In genomic region chr8:83520432-83520831, GRCm38 (mm10) we compare ENCODE assay signal across 34 mouse cellular contexts. TPM values are rescaled to one million over a fixed set of nuclear protein-coding genes. Genes with fewer than 3 reads are reported as not detected.
DNase-seq lines count a peak whose midpoint lies in the region; ATAC-seq and TF ChIP-seq lines count a peak whose summit lies in the region.
"Had no signal": no experiment of that assay in that cellular context is flagged by ENCODE, and none has a peak within 500 bp of the region (broad histone marks: within the 10 kb centered on the region; RNA-seq: fewer than 3 reads in every experiment).

No protein-coding gene starts in this region.

- TF ChIP-seq CTCF in lung, embryonic 14.5 days (IDR thresholded peaks at IDR 0.05; ENCODE audit: low read depth): no peak

- H3K9me3 ChIP-seq in lung, embryonic 14.5 days (ENCODE audit: low read depth, low read length): no peaks in the 10 kb centered on the region
- H3K9me3 ChIP-seq in lung, embryonic 16.5 days (ENCODE audit: control insufficient read depth, low read length): peaks cover 3% of the 10 kb centered on the region
- H3K9me3 ChIP-seq: forebrain, embryonic 15.5 days; heart, embryonic 15.5 days had no signal

- H3K4me1 ChIP-seq in lung, embryonic 14.5 days (ENCODE audit: insufficient read depth): no peaks in the 10 kb centered on the region
- no peaks in the 10 kb centered on the region for H3K4me1 ChIP-seq in lung, embryonic 16.5 days (replicated peaks; ENCODE audit: control insufficient read depth, insufficient read depth, low read length)
- H3K4me1 ChIP-seq: embryonic facial prominence, embryonic 10.5 days; embryonic facial prominence, embryonic 13.5 days; forebrain, embryonic 12.5 days; forebrain, embryonic 15.5 days; heart, embryonic 12.5 days; heart, embryonic 15.5 days; hindbrain, embryonic 10.5 days; hindbrain, embryonic 13.5 days had no signal

- no peak overlapping the region for H3K4me3 ChIP-seq in lung, embryonic 14.5 days (ENCODE audit: low read depth, low read length)
- H3K4me3 ChIP-seq in lung, embryonic 16.5 days (ENCODE audit: low read length): no peak overlapping the region
- H3K4me3 ChIP-seq: embryonic facial prominence, embryonic 10.5 days; embryonic facial prominence, embryonic 13.5 days; erythroblast, embryonic 14.5 days; forebrain, embryonic 12.5 days; forebrain, embryonic 15.5 days; heart, embryonic 12.5 days; heart, embryonic 15.5 days; hindbrain, embryonic 10.5 days; hindbrain, embryonic 13.5 days had no signal

- 45% methylated on average over 3 of the region's 3 CpGs for WGBS in lung, embryonic 14.5 days
- 25% methylated on average over 3 of the region's 3 CpGs for WGBS in lung, embryonic 16.5 days

- no peak overlapping the region for H3K4me2 ChIP-seq in lung, embryonic 14.5 days
- no peak overlapping the region for H3K4me2 ChIP-seq in lung, embryonic 16.5 days (ENCODE audit: low read depth, low read length)
- H3K4me2 ChIP-seq: embryonic facial prominence, embryonic 13.5 days; forebrain, embryonic 12.5 days; forebrain, embryonic 15.5 days; heart, embryonic 12.5 days; heart, embryonic 15.5 days; hindbrain, embryonic 13.5 days had no signal

- H3K9ac ChIP-seq in lung, embryonic 14.5 days: no peak overlapping the region
- H3K9ac ChIP-seq in lung, embryonic 16.5 days (ENCODE audit: low read length): no peak overlapping the region
- H3K9ac ChIP-seq: embryonic facial prominence, embryonic 13.5 days; forebrain, embryonic 12.5 days; forebrain, embryonic 15.5 days; heart, embryonic 12.5 days; heart, embryonic 15.5 days; hindbrain, embryonic 13.5 days had no signal

- DNase-seq in lung, embryonic 14.5 days: peak; percentile 72
- DNase-seq in lung, adult 18-20 months: no peak
- DNase-seq in lung, postnatal 14 days: peak; percentile 9
- DNase-seq in lung, postnatal 4 days: peak; percentile 41 to 45
- DNase-seq in urinary bladder, postnatal 36 days (ENCODE audit: low spot score in 2 of 2): no peak
- no peak for DNase-seq in left cerebral cortex, adult 8-10 months (ENCODE audit: low spot score in 2 of 2)
- DNase-seq: adrenal gland, adult 8-10 months; adrenal gland, postnatal 25 days; B cell, adult 2 months; cerebellum, adult 11-12 months; cerebellum, adult 8-10 months; cerebellum, postnatal 10 days; cerebellum, postnatal 36 days; embryo, embryonic 11 days; gastrocnemius, postnatal 10 days; gastrocnemius, postnatal 36 days; heart, adult 18-20 months; heart, postnatal 10 days; heart, postnatal 36 days had no signal

- ATAC-seq in lung, embryonic 14.5 days (ENCODE audit: insufficient read depth): peak; percentile 91
- peak; percentile 88 for ATAC-seq in lung, embryonic 16.5 days (ENCODE audit: low read depth)
- no peak for ATAC-seq in granulocyte monocyte progenitor cell, adult 5-6 weeks (replicated peaks; ENCODE audit: poor library complexity, severe bottlenecking)
- ATAC-seq: forebrain, embryonic 15.5 days; hindbrain, embryonic 16.5 days had no signal

- no peak overlapping the region for H3K27ac ChIP-seq in lung, embryonic 14.5 days (ENCODE audit: low read depth)
- H3K27ac ChIP-seq in lung, embryonic 16.5 days (ENCODE audit: low read length): no peak overlapping the region
- H3K27ac ChIP-seq: embryonic facial prominence, embryonic 10.5 days; embryonic facial prominence, embryonic 13.5 days; forebrain, embryonic 12.5 days; forebrain, embryonic 15.5 days; heart, embryonic 15.5 days; hindbrain, embryonic 10.5 days; hindbrain, embryonic 13.5 days had no signal

- H3K36me3 ChIP-seq in lung, embryonic 14.5 days (ENCODE audit: insufficient read depth): no peaks in the 10 kb centered on the region
- no peaks in the 10 kb centered on the region for H3K36me3 ChIP-seq in lung, embryonic 16.5 days (ENCODE audit: control insufficient read depth, insufficient read depth, low read length)
- H3K36me3 ChIP-seq: embryonic facial prominence, embryonic 10.5 days; embryonic facial prominence, embryonic 13.5 days; forebrain, embryonic 12.5 days; forebrain, embryonic 15.5 days; heart, embryonic 12.5 days; heart, embryonic 15.5 days; hindbrain, embryonic 10.5 days; hindbrain, embryonic 13.5 days had no signal

- H3K27me3 ChIP-seq in lung, embryonic 14.5 days (ENCODE audit: insufficient read depth, low read length): no peaks in the 10 kb centered on the region
- H3K27me3 ChIP-seq in lung, embryonic 16.5 days (ENCODE audit: control insufficient read depth, insufficient read depth, low read depth, low read length): no peaks in the 10 kb centered on the region
- H3K27me3 ChIP-seq: embryonic facial prominence, embryonic 13.5 days; forebrain, embryonic 12.5 days; forebrain, embryonic 15.5 days; heart, embryonic 12.5 days; heart, embryonic 15.5 days; hindbrain, embryonic 13.5 days had no signal

RNA-seq across cellular contexts. Expression of gene Olfr370, which starts 15.1 kb away (rescaled TPM):
- not detected in 2 replicates for polyA plus RNA-seq in lung, embryonic 14.5 days (2014; fragmentation: Nextera tagmentation; extraction: Ambion mirVana)
- not detected in 2 replicates for polyA plus RNA-seq in lung, embryonic 16.5 days (2015; fragmentation: Nextera tagmentation; extraction: Ambion mirVana)
- total RNA-seq in granulocyte monocyte progenitor cell, adult 5-6 weeks (2014; fragmentation: Nextera tagmentation): not detected in 2 replicates
- not detected in 2 replicates for total RNA-seq in granulocyte monocyte progenitor cell, adult 5-6 weeks (2017)
- total RNA-seq in left cerebral cortex, adult 8-10 months (2022): not detected
- total RNA-seq: adrenal gland, adult 8-10 months; adrenal gland, postnatal 25 days; gastrocnemius, adult 18-20 months; gastrocnemius, postnatal 10 days; gastrocnemius, postnatal 36 days; heart, adult 18-20 months; heart, postnatal 10 days; heart, postnatal 36 days; MEL had no signal
- polyA plus RNA-seq: cortical plate, adult 2 months; embryonic facial prominence, embryonic 10.5 days; embryonic facial prominence, embryonic 13.5 days; erythroblast, embryonic 14.5 days; forebrain, embryonic 12.5 days; heart, embryonic 12.5 days; heart, embryonic 15.5 days had no signal

RNA-seq across cellular contexts. Expression of gene Ndufb7, which starts 46.0 kb away (rescaled TPM):
- polyA plus RNA-seq in lung, embryonic 14.5 days (2014; fragmentation: Nextera tagmentation; extraction: Ambion mirVana): 361 and 362 TPM in 2 replicates
- polyA plus RNA-seq in lung, embryonic 16.5 days (2015; fragmentation: Nextera tagmentation; extraction: Ambion mirVana): 338 and 350 TPM in 2 replicates
- total RNA-seq in granulocyte monocyte progenitor cell, adult 5-6 weeks (2014; fragmentation: Nextera tagmentation): 187 and 191 TPM in 2 replicates
- 179 and 187 TPM in 2 replicates for total RNA-seq in granulocyte monocyte progenitor cell, adult 5-6 weeks (2017)
- total RNA-seq in left cerebral cortex, adult 8-10 months (2022): 100 to 1,000 TPM; 115 to 152 (median 134) TPM

Comparison
In these comparisons a context has a peak if more than half of its experiments do, and no peak if none do; other contexts are left out.
1. DNase-seq: peak in lung, embryonic 14.5 days (single experiment), lung, postnatal 14 days (single experiment) and lung, postnatal 4 days (2 of 2); none in lung, adult 18-20 months (0 of 2), urinary bladder, postnatal 36 days (0 of 2) and left cerebral cortex, adult 8-10 months (0 of 2).